Mouse (Mus musculus) G1E (cell line): ENCODE results near the gene Rdh5.

Source experiments
- CTCF ChIP-seq: IDR thresholded peaks from 2 replicates; pipeline ENCODE4 v1.5.1; 2012; ENCODE audit warnings: low read depth, low read length, inconsistent platforms, mixed read lengths
- GATA1 ChIP-seq: IDR thresholded peaks from 2 replicates; pipeline ENCODE4 v1.6.1; 2012; ENCODE audit warnings: borderline replicate concordance, low read length, inconsistent platforms, mixed read lengths
- GATA2 ChIP-seq: IDR thresholded peaks from 2 replicates; pipeline ENCODE4 v1.6.1; 2012; ENCODE audit warnings: low read depth, low read length, inconsistent platforms, borderline replicate concordance
- POLR2AphosphoS5 ChIP-seq: IDR thresholded peaks from 2 replicates; pipeline ENCODE4 v1.6.1; 2012; ENCODE audit warnings: low read depth, low read length, inconsistent platforms; ENCODE audit not compliant: insufficient replicate concordance
- TAL1 ChIP-seq: conservative IDR thresholded peaks from 2 replicates; pipeline ENCODE4 v1.6.1; 2012; ENCODE audit warnings: low read depth, low read length, inconsistent platforms, mixed read lengths

- no peak for TF ChIP-seq CTCF
- TF ChIP-seq TAL1: no peak
- TF ChIP-seq GATA1: no peak
- TF ChIP-seq GATA2: no peak
- TF ChIP-seq POLR2AphosphoS5: no peak
Observed at GRCm38 (mm10) chr10:128916665-128917064, 6.0 kb downstream of the Rdh5 start.
